Mouse (Mus musculus): ENCODE results near the gene Srpk2. TPM values are rescaled to one million over a fixed set of nuclear protein-coding genes. Genes with fewer than 3 reads are reported as not detected.

The Srpk2 gene
- polyA plus RNA-seq, 1 experiment, result 65.1 TPM

DNA sequence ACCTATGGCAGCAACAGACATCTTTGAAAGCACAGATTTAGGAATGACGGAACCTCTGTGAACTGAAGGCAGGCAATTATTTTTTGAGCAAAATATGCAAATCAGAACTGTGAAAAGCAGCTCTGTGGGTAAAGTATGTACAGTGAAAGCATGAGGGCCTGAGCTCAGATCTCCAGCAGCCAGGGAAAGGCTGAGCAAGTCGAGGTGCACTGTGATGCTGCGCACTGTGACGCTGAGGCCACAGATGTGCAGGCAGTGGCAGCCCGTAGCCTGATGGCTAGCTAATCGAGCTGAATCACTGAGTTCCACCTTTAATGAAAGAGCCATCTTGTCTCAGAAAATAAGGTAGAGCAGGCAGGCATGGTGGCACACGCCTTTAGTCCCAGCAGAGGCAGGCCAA is 148.7 kb downstream of the Srpk2 start:
- TF ChIP-seq CTCF (IDR thresholded peaks at IDR 0.05; ENCODE audit: borderline replicate concordance, extremely low read depth, insufficient read depth, insufficient read length) (no peak), POLR2A (IDR thresholded peaks at IDR 0.05; ENCODE audit: borderline replicate concordance, extremely low read depth, insufficient read depth, insufficient read length, poor library complexity, severe bottlenecking) (no peak)

DNA sequence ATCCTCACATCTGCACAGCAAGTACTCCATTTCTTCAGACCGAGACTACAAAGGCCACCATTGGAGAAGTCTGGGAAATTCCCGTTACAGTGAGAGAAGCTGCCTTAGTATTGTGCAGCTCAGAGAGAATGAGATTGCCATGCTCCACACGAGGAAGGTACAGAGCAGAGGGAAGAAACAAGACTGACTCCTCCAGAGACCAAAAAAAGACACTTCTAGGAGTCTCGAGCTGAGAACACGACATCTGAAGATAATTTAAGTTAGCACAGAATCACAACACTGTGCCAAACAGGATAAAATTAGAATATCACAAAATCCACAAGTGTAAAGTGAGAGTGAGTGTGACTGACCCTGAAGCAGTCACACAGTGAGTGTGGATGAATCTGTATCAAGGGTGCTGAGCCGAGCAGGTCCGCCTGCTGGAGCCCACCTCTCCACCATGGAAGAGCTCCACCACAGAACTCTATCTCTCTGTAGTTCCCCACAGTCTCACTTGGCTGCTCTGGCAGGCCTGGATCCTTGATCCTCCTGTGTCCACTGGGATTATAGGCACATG is 152.8 kb downstream of the Srpk2 start:
- DNase-seq (ENCODE audit: low read depth), result no peak
- TF ChIP-seq CTCF (IDR thresholded peaks at IDR 0.05; ENCODE audit: borderline replicate concordance, extremely low read depth, insufficient read depth, insufficient read length) (no peak), POLR2A (IDR thresholded peaks at IDR 0.05; ENCODE audit: borderline replicate concordance, extremely low read depth, insufficient read depth, insufficient read length, poor library complexity, severe bottlenecking) (no peak)

More for the DNA sequence above, 148.7 kb downstream of the Srpk2 start:
- DNase-seq (ENCODE audit: low read depth), result peak; percentile 20

DNA sequence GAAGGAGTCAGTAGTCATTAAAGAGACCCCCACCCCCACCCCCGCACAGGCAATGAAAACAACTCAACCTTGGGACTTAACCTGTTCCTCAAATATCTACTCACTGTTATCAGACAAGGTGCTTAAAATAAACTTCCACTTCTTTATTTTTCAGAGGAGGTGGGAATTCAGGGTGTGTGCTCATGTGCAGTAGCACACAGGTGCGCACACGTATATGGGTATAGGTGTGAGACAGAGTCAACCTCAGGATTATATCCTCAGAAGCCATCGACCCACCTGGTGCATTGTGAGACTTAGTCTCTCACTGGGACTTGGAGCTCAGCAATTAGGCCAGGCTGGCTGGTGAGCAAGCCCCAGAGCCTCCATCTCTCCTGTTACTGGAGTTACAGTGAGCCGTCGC is 153.3 kb downstream of the Srpk2 start:
- TF ChIP-seq POLR2A (IDR thresholded peaks at IDR 0.05; ENCODE audit: borderline replicate concordance, extremely low read depth, insufficient read depth, insufficient read length, poor library complexity, severe bottlenecking), result no peak
- no peak for TF ChIP-seq CTCF (IDR thresholded peaks at IDR 0.05; ENCODE audit: borderline replicate concordance, extremely low read depth, insufficient read depth, insufficient read length)
- DNase-seq (ENCODE audit: low read depth), result no peak

DNA sequence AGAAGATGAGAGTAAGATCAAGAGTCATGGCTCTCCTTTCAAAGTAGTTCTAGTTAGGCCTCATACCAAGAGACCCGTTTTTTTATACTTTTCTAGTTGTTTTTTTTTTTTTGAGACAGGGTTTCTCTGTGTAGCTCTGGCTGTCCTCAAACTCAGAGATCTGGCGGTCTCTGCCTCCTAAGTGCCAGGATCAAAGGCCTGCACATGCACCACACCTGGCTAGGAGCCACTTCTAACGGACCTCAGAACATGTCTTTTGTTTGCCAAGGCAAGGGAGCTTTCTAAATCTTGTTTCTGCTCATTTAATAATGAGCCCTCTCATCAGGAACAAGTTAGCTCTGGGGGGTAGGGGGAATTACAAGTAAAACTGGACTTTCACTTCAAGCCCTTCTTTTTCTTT is 159.8 kb downstream of the Srpk2 start:
- DNase-seq (ENCODE audit: low read depth), result no peak
- TF ChIP-seq CTCF (IDR thresholded peaks at IDR 0.05; ENCODE audit: borderline replicate concordance, extremely low read depth, insufficient read depth, insufficient read length) (no peak), POLR2A (IDR thresholded peaks at IDR 0.05; ENCODE audit: borderline replicate concordance, extremely low read depth, insufficient read depth, insufficient read length, poor library complexity, severe bottlenecking) (no peak)

DNA sequence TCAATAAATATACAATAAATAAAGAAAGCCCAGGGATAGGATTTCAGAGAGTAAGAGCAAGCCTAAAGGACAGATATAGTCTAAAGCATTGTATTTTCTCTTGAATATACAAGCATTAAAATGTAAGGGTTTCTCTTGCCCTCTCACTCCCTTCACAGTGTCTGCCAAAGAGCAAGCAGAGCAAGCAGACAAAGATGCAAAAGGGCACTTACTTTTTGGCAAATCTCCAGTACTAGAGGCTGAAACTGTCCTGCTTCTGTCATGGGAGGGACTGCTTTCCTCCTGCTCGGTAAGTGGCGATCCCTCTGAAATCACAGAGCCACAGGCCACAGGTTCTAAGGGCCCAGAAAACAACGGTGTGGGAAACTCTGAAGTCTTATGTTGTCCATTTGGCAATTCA is 160.5 kb downstream of the Srpk2 start:
- DNase-seq (ENCODE audit: low read depth), result no peak

DNA sequence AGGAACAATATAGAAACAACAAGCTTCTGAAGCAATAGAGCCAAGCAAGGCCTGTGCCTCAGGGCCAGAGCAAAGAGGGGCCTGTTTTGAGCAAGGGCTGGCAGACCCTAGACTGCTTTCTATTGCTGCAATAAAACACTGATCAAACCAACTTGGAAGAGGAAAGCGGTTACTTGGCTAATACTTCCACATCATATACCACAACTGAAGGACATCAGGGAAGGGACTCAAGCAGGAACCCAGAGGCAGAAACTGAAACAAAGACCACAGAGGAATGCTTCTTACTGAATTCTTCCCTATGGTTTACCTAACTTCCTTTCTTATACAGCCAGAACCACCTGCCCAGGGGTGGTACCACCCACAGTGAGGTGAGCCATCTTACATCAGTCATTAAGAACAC is 162.8 kb downstream of the Srpk2 start:
- no peak for TF ChIP-seq POLR2A (IDR thresholded peaks at IDR 0.05; ENCODE audit: borderline replicate concordance, extremely low read depth, insufficient read depth, insufficient read length, poor library complexity, severe bottlenecking)
- no peak for TF ChIP-seq CTCF (IDR thresholded peaks at IDR 0.05; ENCODE audit: borderline replicate concordance, extremely low read depth, insufficient read depth, insufficient read length)
- no peak for DNase-seq (ENCODE audit: low read depth)

More for the DNA sequence above, 160.5 kb downstream of the Srpk2 start:
- TF ChIP-seq POLR2A (IDR thresholded peaks at IDR 0.05; ENCODE audit: borderline replicate concordance, extremely low read depth, insufficient read depth, insufficient read length, poor library complexity, severe bottlenecking), result no peak
- TF ChIP-seq CTCF (IDR thresholded peaks at IDR 0.05; ENCODE audit: borderline replicate concordance, extremely low read depth, insufficient read depth, insufficient read length), result no peak

DNA sequence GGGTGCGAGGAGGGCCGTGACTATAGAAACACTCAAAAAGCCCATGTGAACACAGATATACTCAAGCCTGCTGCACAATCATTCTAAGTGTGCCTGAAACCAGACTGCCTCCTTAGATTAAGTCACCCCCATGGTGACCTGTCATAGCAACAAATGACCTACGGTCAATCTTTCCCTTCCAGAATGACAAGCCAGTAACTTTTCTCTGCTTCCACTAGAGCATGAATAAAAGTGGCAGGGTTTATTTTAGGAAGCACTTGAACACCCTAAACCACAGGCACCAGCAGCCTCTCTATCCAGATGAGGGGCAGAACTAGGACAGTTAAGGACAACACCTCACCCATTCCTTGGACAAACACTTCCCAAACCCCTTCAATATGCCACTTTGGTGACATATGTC is 164.7 kb downstream of the Srpk2 start:
- no peak for DNase-seq (ENCODE audit: low read depth)

DNA sequence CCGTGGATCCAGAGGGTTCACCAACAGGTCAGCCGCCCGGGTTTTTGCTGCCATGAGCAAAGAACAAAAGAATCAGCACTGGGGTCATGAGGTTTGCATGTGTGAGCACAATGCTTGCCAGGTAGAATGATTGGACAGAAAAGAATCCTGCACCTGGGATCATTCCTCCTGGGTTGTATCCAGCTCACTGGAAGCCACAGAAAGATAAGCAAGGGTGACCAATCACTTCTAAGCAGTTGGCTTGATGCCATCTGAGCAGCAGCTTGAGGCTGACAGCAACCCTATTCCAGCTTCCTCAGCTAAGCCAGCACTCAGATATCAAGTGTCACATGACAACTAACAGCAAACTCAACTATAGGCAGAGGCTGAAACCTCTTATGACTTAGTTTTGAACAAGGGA is 165.7 kb downstream of the Srpk2 start:
- peak; percentile 67 for DNase-seq (ENCODE audit: low read depth)
- TF ChIP-seq POLR2A (IDR thresholded peaks at IDR 0.05; ENCODE audit: borderline replicate concordance, extremely low read depth, insufficient read depth, insufficient read length, poor library complexity, severe bottlenecking) (no peak), CTCF (IDR thresholded peaks at IDR 0.05; ENCODE audit: borderline replicate concordance, extremely low read depth, insufficient read depth, insufficient read length) (no peak)

More for the DNA sequence above, 164.7 kb downstream of the Srpk2 start:
- no peak for TF ChIP-seq CTCF (IDR thresholded peaks at IDR 0.05; ENCODE audit: borderline replicate concordance, extremely low read depth, insufficient read depth, insufficient read length)
- TF ChIP-seq POLR2A (IDR thresholded peaks at IDR 0.05; ENCODE audit: borderline replicate concordance, extremely low read depth, insufficient read depth, insufficient read length, poor library complexity, severe bottlenecking), result no peak

DNA sequence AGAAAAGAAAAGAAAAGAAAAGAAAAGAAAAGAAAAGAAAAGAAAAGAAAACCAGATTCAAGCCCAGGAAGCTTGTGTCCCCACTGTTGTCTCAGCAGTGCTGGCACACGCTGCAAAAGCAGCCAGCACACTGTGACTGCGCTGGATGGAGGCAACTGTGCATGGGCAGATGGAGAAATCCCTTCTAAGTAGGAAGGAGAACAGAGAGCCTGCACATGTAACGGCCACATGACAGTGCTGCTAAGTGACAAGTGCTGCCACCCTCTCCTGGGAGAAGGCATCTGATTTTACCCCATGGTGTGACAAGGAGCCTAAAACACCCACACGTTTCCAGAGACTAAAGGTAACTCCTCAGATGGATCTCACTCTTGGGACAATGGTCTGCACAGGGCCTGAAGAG is 166.6 kb downstream of the Srpk2 start:
- no peak for TF ChIP-seq CTCF (IDR thresholded peaks at IDR 0.05; ENCODE audit: borderline replicate concordance, extremely low read depth, insufficient read depth, insufficient read length)
- peak; percentile 29 for DNase-seq (ENCODE audit: low read depth)

DNA sequence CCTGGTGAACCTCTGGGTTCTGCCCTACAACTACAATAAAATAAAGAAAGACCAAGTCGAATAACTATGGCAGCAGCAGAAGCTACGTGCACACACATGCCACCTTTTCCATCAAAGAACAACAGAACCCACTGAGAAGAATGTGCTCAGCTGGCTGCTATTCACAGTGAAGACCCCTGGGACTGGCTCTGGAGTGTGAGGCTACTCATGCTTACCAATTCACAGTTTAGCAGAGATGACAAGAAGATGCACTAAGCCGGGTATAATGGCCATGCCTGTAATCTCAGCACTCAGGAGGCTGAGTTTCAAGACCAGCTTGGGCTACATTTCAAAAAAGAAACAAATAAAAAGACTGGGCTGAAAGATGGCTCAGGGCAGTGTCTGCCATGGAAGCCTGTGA is 167.5 kb downstream of the Srpk2 start:
- TF ChIP-seq CTCF (IDR thresholded peaks at IDR 0.05; ENCODE audit: borderline replicate concordance, extremely low read depth, insufficient read depth, insufficient read length) (no peak), POLR2A (IDR thresholded peaks at IDR 0.05; ENCODE audit: borderline replicate concordance, extremely low read depth, insufficient read depth, insufficient read length, poor library complexity, severe bottlenecking) (no peak)
- peak; percentile 64 for DNase-seq (ENCODE audit: low read depth)

DNA sequence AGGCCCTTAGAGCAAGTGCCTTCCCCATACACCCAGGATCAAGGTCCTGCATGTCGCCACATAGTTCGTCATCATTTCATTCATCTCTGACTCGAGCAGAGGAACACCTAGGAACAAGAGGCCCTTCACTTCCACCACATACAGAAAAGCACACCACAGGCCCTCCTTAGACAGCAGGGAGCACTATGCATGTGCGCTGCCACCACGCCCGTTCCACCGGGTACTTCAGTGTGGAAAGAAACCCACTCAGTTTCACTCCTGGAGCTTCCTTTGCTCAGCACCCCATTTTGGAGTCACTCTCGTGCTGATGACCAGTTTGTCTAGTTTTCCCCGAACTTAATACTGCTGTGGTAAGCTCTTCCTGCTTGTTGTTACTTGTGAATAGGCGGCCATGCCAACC is 169.4 kb downstream of the Srpk2 start:
- no peak for TF ChIP-seq POLR2A (IDR thresholded peaks at IDR 0.05; ENCODE audit: borderline replicate concordance, extremely low read depth, insufficient read depth, insufficient read length, poor library complexity, severe bottlenecking)
- no peak for DNase-seq (ENCODE audit: low read depth)

DNA sequence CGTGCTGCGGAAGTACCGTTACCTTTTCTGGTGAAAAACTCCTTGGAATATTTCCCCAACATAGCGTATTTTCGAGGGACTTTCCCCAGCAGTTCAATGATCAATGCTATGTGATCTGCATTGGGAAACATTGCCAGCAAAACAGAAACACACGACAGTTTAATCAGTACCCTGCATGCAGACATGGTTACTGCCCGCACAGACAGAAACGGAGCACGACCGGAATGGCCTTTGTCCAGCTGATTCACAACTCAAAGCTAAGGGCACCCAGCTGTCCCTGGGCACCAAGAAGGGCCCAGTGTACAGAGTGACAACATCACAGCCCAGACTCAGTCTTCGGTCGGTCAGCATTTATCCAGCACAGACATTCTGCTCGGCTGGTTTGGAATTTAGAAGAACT is 170.9 kb downstream of the Srpk2 start:
- TF ChIP-seq POLR2A (IDR thresholded peaks at IDR 0.05; ENCODE audit: borderline replicate concordance, extremely low read depth, insufficient read depth, insufficient read length, poor library complexity, severe bottlenecking) (no peak), CTCF (IDR thresholded peaks at IDR 0.05; ENCODE audit: borderline replicate concordance, extremely low read depth, insufficient read depth, insufficient read length) (no peak)

DNA sequence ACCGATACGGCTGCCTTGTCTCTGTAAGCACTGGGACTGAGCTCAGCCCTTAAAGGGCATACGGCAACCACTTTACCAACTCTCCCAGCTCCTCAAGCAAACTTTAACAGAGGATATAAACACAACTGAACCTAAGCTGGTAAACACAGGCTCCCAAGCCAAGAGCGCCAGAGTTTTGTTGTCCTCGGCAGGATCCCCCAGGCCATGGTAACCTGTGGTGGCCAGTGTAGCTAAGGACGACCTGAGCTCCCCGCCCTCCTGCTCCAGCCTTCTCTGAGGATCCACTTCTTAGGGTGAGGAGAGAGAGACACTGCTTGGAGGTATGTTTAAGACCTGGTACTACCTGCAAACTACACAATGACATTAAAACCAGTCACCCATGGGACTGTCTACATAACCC is 171.9 kb downstream of the Srpk2 start:
- no peak for TF ChIP-seq CTCF (IDR thresholded peaks at IDR 0.05; ENCODE audit: borderline replicate concordance, extremely low read depth, insufficient read depth, insufficient read length)
- no peak for TF ChIP-seq POLR2A (IDR thresholded peaks at IDR 0.05; ENCODE audit: borderline replicate concordance, extremely low read depth, insufficient read depth, insufficient read length, poor library complexity, severe bottlenecking)
- DNase-seq (ENCODE audit: low read depth), result no peak

More for the DNA sequence above, 170.9 kb downstream of the Srpk2 start:
- no peak for DNase-seq (ENCODE audit: low read depth)

Data from brain, embryonic 14.5 days (tissue).